Mouse (Mus musculus): Measurements from ENCODE around the gene Fstl3. TPM values are rescaled to one million over a fixed set of nuclear protein-coding genes. Genes with fewer than 3 reads are reported as not detected.

Gene Fstl3
- polyA plus RNA-seq, 1 experiment from 2014 or later, result 21.7 TPM

GRCm38 (mm10) chr10:79740863-79741262 is 36.2 kb upstream of the Fstl3 start:
- Histone ChIP-seq H3K4me1 (replicated peaks; ENCODE audit: control insufficient read depth, insufficient read depth, low read length) (peaks cover 6% of the 10 kb centered on the region), H3K4me2 (ENCODE audit: low read depth, low read length) (no peak overlapping the region), H3K9ac (ENCODE audit: low read length) (no peak overlapping the region), H3K36me3 (ENCODE audit: control insufficient read depth, insufficient read depth, low read length) (peaks cover 72% of the 10 kb centered on the region), H3K4me3 (ENCODE audit: low read length) (no peak overlapping the region), H3K9me3 (ENCODE audit: control insufficient read depth, low read length) (peaks cover 48% of the 10 kb centered on the region), H3K27me3 (ENCODE audit: control insufficient read depth, insufficient read depth, low read depth, low read length) (peaks cover 2% of the 10 kb centered on the region; the same call in 1 of the 2 replicates), H3K27ac (ENCODE audit: low read length) (no peak overlapping the region)
- WGBS, result 76% methylated on average over 11 of the region's 11 CpGs
- ATAC-seq (ENCODE audit: low read depth), result no peak

- H3K4me2 ChIP-seq (ENCODE audit: low read depth, low read length), result no peak overlapping the region
- peaks cover 6% of the 10 kb centered on the region for H3K4me1 ChIP-seq (replicated peaks; ENCODE audit: control insufficient read depth, insufficient read depth, low read length)
- H3K9me3 ChIP-seq (ENCODE audit: control insufficient read depth, low read length), result peaks cover 29% of the 10 kb centered on the region
- no peaks in the 10 kb centered on the region for H3K27me3 ChIP-seq (ENCODE audit: control insufficient read depth, insufficient read depth, low read depth, low read length)
- no peak for ATAC-seq (ENCODE audit: low read depth)
- H3K27ac ChIP-seq (ENCODE audit: low read length), result no peak overlapping the region
- 90% methylated on average over 11 of the region's 11 CpGs for WGBS
- no peak overlapping the region for H3K4me3 ChIP-seq (ENCODE audit: low read length)
- no peak overlapping the region for H3K9ac ChIP-seq (ENCODE audit: low read length)
- H3K36me3 ChIP-seq (ENCODE audit: control insufficient read depth, insufficient read depth, low read length), result peaks cover 49% of the 10 kb centered on the region
Observed at GRCm38 (mm10) chr10:79743161-79743560, 33.9 kb upstream of the Fstl3 start.

- Histone ChIP-seq H3K4me2 (ENCODE audit: low read depth, low read length) (no peak overlapping the region), H3K27me3 (ENCODE audit: control insufficient read depth, insufficient read depth, low read depth, low read length) (no peaks in the 10 kb centered on the region), H3K27ac (ENCODE audit: low read length) (no peak overlapping the region), H3K9me3 (ENCODE audit: control insufficient read depth, low read length) (peaks cover 23% of the 10 kb centered on the region), H3K9ac (ENCODE audit: low read length) (no peak overlapping the region), H3K36me3 (ENCODE audit: control insufficient read depth, insufficient read depth, low read length) (peaks cover 42% of the 10 kb centered on the region), H3K4me3 (ENCODE audit: low read length) (no peak overlapping the region), H3K4me1 (replicated peaks; ENCODE audit: control insufficient read depth, insufficient read depth, low read length) (peaks cover 6% of the 10 kb centered on the region)
- WGBS, result 89% methylated on average over 15 of the region's 15 CpGs
- no peak for ATAC-seq (ENCODE audit: low read depth)
Observed at GRCm38 (mm10) chr10:79743650-79744365, 33.3 kb upstream of the Fstl3 start.

GRCm38 (mm10) chr10:79745411-79745810 is 31.7 kb upstream of the Fstl3 start:
- Histone ChIP-seq H3K4me1 (replicated peaks; ENCODE audit: control insufficient read depth, insufficient read depth, low read length) (peaks cover 6% of the 10 kb centered on the region), H3K9ac (ENCODE audit: low read length) (no peak overlapping the region), H3K9me3 (ENCODE audit: control insufficient read depth, low read length) (peaks cover 7% of the 10 kb centered on the region), H3K4me2 (ENCODE audit: low read depth, low read length) (peak overlapping the region; percentile 72), H3K36me3 (ENCODE audit: control insufficient read depth, insufficient read depth, low read length) (peaks cover 26% of the 10 kb centered on the region), H3K27me3 (ENCODE audit: control insufficient read depth, insufficient read depth, low read depth, low read length) (no peaks in the 10 kb centered on the region), H3K27ac (ENCODE audit: low read length) (no peak overlapping the region), H3K4me3 (ENCODE audit: low read length) (0 out of 2 replicates have a peak overlapping the region, but pooled peaks have one; percentile 77)
- no peak for ATAC-seq (ENCODE audit: low read depth)
- 87% methylated on average over 3 of the region's 3 CpGs for WGBS

GRCm38 (mm10) chr10:79745898-79746773 is 30.9 kb upstream of the Fstl3 start, which contains the start of gene Polrmt:
Polrmt (minus strand) TSS chr10:79746581.
- H3K27me3 ChIP-seq (ENCODE audit: control insufficient read depth, insufficient read depth, low read depth, low read length), result no peaks in the 10 kb centered on the region
- H3K36me3 ChIP-seq (ENCODE audit: control insufficient read depth, insufficient read depth, low read length), result peaks cover 19% of the 10 kb centered on the region
- peak; percentile 98 for ATAC-seq (ENCODE audit: low read depth)
- H3K9me3 ChIP-seq (ENCODE audit: control insufficient read depth, low read length), result no peaks in the 10 kb centered on the region; the same call in 1 of the 2 replicates
- WGBS, result 1% methylated on average over 38 of the region's 38 CpGs
- peak within 1 kb of the TSS; percentile 77 for H3K4me3 ChIP-seq (ENCODE audit: low read length)
- H3K4me1 ChIP-seq (replicated peaks; ENCODE audit: control insufficient read depth, insufficient read depth, low read length), result peaks cover 6% of the 10 kb centered on the region
- peak within 1 kb of the TSS; percentile 82 for H3K9ac ChIP-seq (ENCODE audit: low read length)
- peak within 1 kb of the TSS; percentile 72 for H3K4me2 ChIP-seq (ENCODE audit: low read depth, low read length)
- no peak within 1 kb of the TSS for H3K27ac ChIP-seq (ENCODE audit: low read length)

GRCm38 (mm10) chr10:79746774-79747151 is 30.3 kb upstream of the Fstl3 start:
- no peaks in the 10 kb centered on the region for H3K27me3 ChIP-seq (ENCODE audit: control insufficient read depth, insufficient read depth, low read depth, low read length)
- no peak overlapping the region for H3K27ac ChIP-seq (ENCODE audit: low read length)
- H3K4me3 ChIP-seq (ENCODE audit: low read length), result peak overlapping the region; percentile 28
- no peaks in the 10 kb centered on the region for H3K9me3 ChIP-seq (ENCODE audit: control insufficient read depth, low read length)
- H3K4me2 ChIP-seq (ENCODE audit: low read depth, low read length), result peak overlapping the region; percentile 52
- H3K36me3 ChIP-seq (ENCODE audit: control insufficient read depth, insufficient read depth, low read length), result peaks cover 13% of the 10 kb centered on the region
- H3K9ac ChIP-seq (ENCODE audit: low read length), result peak overlapping the region; percentile 50
- peak; percentile 67 for ATAC-seq (ENCODE audit: low read depth)
- peaks cover 6% of the 10 kb centered on the region for H3K4me1 ChIP-seq (replicated peaks; ENCODE audit: control insufficient read depth, insufficient read depth, low read length)
- WGBS, result 21% methylated on average over 6 of the region's 6 CpGs

- no peaks in the 10 kb centered on the region for H3K27me3 ChIP-seq (ENCODE audit: control insufficient read depth, insufficient read depth, low read depth, low read length)
- H3K4me2 ChIP-seq (ENCODE audit: low read depth, low read length), result no peak overlapping the region
- H3K36me3 ChIP-seq (ENCODE audit: control insufficient read depth, insufficient read depth, low read length), result 0 out of 2 replicates have a peak, but pooled peaks cover 2% of the 10 kb centered on the region
- no peak overlapping the region for H3K4me3 ChIP-seq (ENCODE audit: low read length)
- H3K9me3 ChIP-seq (ENCODE audit: control insufficient read depth, low read length), result no peaks in the 10 kb centered on the region
- peaks cover 6% of the 10 kb centered on the region for H3K4me1 ChIP-seq (replicated peaks; ENCODE audit: control insufficient read depth, insufficient read depth, low read length)
- ATAC-seq (ENCODE audit: low read depth), result no peak
- no peak overlapping the region for H3K27ac ChIP-seq (ENCODE audit: low read length)
- WGBS, result 70% methylated on average over 6 of the region's 6 CpGs
- H3K9ac ChIP-seq (ENCODE audit: low read length), result no peak overlapping the region
Observed at GRCm38 (mm10) chr10:79748496-79748895, 28.6 kb upstream of the Fstl3 start.

GRCm38 (mm10) chr10:79754856-79755516 is 22.1 kb upstream of the Fstl3 start, which contains the start of gene Fgf22:
Fgf22 (plus strand) TSS chr10:79755076.
- Histone ChIP-seq H3K27me3 (ENCODE audit: control insufficient read depth, insufficient read depth, low read depth, low read length) (no peaks in the 10 kb centered on the region), H3K4me2 (ENCODE audit: low read depth, low read length) (peak within 1 kb of the TSS; percentile 65), H3K9ac (ENCODE audit: low read length) (peak within 1 kb of the TSS; percentile 50; the same call in 1 of the 2 replicates), H3K4me3 (ENCODE audit: low read length) (peak within 1 kb of the TSS; percentile 35; the same call in 1 of the 2 replicates), H3K27ac (ENCODE audit: low read length) (no peak within 1 kb of the TSS), H3K9me3 (ENCODE audit: control insufficient read depth, low read length) (no peaks in the 10 kb centered on the region), H3K4me1 (replicated peaks; ENCODE audit: control insufficient read depth, insufficient read depth, low read length) (peaks cover 4% of the 10 kb centered on the region; the same call in 1 of the 2 replicates), H3K36me3 (ENCODE audit: control insufficient read depth, insufficient read depth, low read length) (peaks cover 22% of the 10 kb centered on the region)
- 2% methylated on average over 36 of the region's 36 CpGs for WGBS
- ATAC-seq (ENCODE audit: low read depth), result peak; percentile 87
